Mouse (Mus musculus) ES-E14 (cell line): ENCODE measurements at regions not wholly inside any gene's neighbourhood (a gene's known extent, or its start where the extent isn't known, plus 50 kb on each side); places are given as distances from the start of the nearest gene placed in this dataset.

Source experiments
- CHD2 ChIP-seq: IDR thresholded peaks from 2 replicates; pipeline ENCODE4 v1.6.1; 2014; ENCODE audit warnings: mild to moderate bottlenecking, low read depth, low read length, inconsistent platforms
- MAFK ChIP-seq: IDR thresholded peaks from 2 replicates; pipeline ENCODE4 v1.6.1; 2014; ENCODE audit warnings: mild to moderate bottlenecking, low read depth, low read length, inconsistent platforms; ENCODE audit not compliant: insufficient read depth
- ZC3H11A ChIP-seq: IDR thresholded peaks from 2 replicates; pipeline ENCODE4 v1.6.1; 2012; ENCODE audit warnings: low read depth, mild to moderate bottlenecking, inconsistent platforms, low read length, borderline replicate concordance
- ZNF384 ChIP-seq: IDR thresholded peaks from 2 replicates; pipeline ENCODE4 v1.6.1; 2012; ENCODE audit warnings: low read depth, low read length, inconsistent platforms

DNA sequence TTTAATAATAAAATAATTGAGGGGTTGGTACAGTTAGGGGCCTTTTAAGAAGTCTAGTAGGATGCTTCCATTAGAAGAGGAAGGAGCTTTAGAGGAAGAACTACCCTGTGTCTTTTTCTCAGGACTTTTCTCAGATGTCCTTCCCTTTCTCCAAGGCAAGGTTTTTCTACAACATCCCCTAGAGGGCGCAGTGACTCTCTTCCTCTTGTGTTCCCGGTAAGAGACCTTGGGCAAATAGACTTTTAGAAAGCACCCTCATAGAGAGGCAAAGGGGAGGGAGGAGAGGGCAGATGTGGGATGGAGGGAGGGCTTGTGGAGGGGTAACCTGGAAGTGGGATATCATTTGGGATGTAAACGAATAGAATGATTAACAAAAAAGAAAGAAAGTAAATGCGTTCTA is 572.6 kb upstream of the Sox9 start:
- TF ChIP-seq CHD2 = no peak
- TF ChIP-seq MAFK = no peak
- TF ChIP-seq ZNF384 = no peak
- TF ChIP-seq ZC3H11A = no peak
